Mouse (Mus musculus): ENCODE results near the gene Tbc1d7. TPM values are rescaled to one million over a fixed set of nuclear protein-coding genes. Genes with fewer than 3 reads are reported as not detected.

Gene Tbc1d7
- total and polyA plus RNA-seq, 2 experiments from 2014 or later, result 40.0 to 84.8 TPM

DNA sequence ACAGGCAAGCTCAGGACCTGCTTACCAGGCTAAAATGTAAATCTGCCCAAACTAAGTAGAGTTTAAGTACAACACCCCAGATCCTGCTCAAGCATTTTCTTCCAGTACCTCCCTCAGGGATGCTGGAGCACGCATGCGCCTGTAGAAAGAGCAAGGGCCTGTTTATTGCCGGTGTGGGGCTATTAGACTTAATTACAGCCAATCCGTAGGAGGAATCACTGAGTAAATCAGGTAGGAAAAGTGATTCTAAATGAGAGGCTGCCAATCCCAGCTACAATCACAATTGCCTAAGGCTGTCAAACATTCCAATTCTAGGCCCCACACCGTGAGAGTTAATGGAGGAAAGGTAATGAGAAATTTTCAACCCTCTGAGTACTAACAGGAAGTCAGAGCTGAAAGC, 13.0 kb downstream of the Tbc1d7 start:
- Histone ChIP-seq H3K27me3 (ENCODE audit: insufficient read depth, low read length) (no peaks in the 10 kb centered on the region), H3K4me3 (ENCODE audit: low read depth, low read length) (no peak overlapping the region), H3K27ac (ENCODE audit: low read depth, low read length) (no peak overlapping the region), H3K4me1 (ENCODE audit: insufficient read depth) (no peaks in the 10 kb centered on the region), H3K9ac (no peak overlapping the region), H3K36me3 (ENCODE audit: insufficient read depth) (peaks cover 31% of the 10 kb centered on the region), H3K9me3 (ENCODE audit: low read length) (no peaks in the 10 kb centered on the region), H3K4me2 (ENCODE audit: low read depth) (no peak overlapping the region)
- peak; percentile 29; the same call in 1 of the 2 replicates for ATAC-seq
- DNase-seq, result no peak
- no peak for TF ChIP-seq CTCF (IDR thresholded peaks at IDR 0.05; ENCODE audit: low read depth)
- 53% methylated on average over 5 of the region's 5 CpGs for WGBS

DNA sequence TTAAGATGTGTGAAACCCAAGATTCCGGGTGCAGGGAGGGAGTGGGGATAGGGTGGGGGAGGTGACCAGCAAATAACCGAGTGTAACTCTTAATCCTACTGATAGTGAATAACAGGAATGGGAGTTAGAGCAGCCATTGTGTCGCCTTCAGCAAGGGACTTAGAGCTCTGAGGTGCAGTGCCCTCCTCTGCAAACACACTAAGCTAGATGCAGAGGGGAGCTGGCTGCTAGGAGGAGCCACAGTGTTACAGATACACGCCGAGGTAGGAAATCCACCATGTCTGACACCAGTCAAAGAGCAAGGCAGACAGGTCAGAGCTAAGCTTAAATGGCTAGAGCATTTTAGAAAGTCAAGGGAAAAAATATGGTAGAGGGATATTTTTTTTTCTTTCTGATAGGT, 13.9 kb downstream of the Tbc1d7 start:
- no peak for TF ChIP-seq CTCF (IDR thresholded peaks at IDR 0.05; ENCODE audit: low read depth)
- Histone ChIP-seq H3K9me3 (ENCODE audit: low read length) (no peaks in the 10 kb centered on the region), H3K36me3 (ENCODE audit: insufficient read depth) (peaks cover 37% of the 10 kb centered on the region), H3K4me3 (ENCODE audit: low read depth, low read length) (no peak overlapping the region), H3K27ac (ENCODE audit: low read depth, low read length) (no peak overlapping the region), H3K4me1 (ENCODE audit: insufficient read depth) (no peaks in the 10 kb centered on the region), H3K4me2 (ENCODE audit: low read depth) (no peak overlapping the region), H3K27me3 (ENCODE audit: insufficient read depth, low read length) (no peaks in the 10 kb centered on the region), H3K9ac (no peak overlapping the region)
- DNase-seq (no peak), ATAC-seq (no peak)
- 40% methylated on average over 5 of the region's 5 CpGs for WGBS

DNA sequence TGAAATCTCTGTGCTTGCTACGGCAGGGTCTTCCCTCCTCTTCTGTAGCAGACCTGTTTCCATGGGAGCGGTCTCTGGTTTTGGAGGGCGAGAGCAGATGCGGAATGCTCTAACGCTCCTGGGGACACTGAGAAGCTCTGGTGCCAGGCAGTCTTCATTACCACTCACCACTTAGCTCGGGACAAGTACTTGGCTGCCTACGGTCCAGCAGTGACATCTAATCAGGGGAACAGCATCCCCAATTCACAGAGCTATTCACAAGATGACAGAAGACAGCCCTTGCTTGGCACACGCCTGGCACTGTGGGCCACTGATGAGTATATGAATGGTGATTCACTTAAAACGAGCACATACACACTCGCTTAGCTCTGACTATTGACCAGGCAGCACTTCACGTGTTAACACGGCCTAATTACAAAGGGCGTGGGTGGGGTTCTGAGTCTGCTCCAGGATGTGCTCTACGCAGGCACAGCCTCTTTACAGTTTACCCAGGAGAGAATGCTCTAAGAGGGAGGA, 19.2 kb downstream of the Tbc1d7 start:
- H3K4me3 ChIP-seq (ENCODE audit: low read depth, low read length), result no peak overlapping the region
- H3K9ac ChIP-seq, result no peak overlapping the region
- no peak for TF ChIP-seq CTCF (IDR thresholded peaks at IDR 0.05; ENCODE audit: low read depth)
- H3K4me1 ChIP-seq (ENCODE audit: insufficient read depth), result no peaks in the 10 kb centered on the region
- H3K4me2 ChIP-seq (ENCODE audit: low read depth), result no peak overlapping the region
- DNase-seq (no peak), ATAC-seq (no peak)
- no peaks in the 10 kb centered on the region for H3K27me3 ChIP-seq (ENCODE audit: insufficient read depth, low read length)
- no peaks in the 10 kb centered on the region for H3K9me3 ChIP-seq (ENCODE audit: low read length)
- 81% methylated on average over 14 of the region's 14 CpGs for WGBS
- H3K27ac ChIP-seq (ENCODE audit: low read depth, low read length), result no peak overlapping the region
- peaks cover 45% of the 10 kb centered on the region for H3K36me3 ChIP-seq (ENCODE audit: insufficient read depth)

- no peak overlapping the region for H3K4me2 ChIP-seq (ENCODE audit: low read depth)
- no peaks in the 10 kb centered on the region for H3K9me3 ChIP-seq (ENCODE audit: low read length)
- H3K4me3 ChIP-seq (ENCODE audit: low read depth, low read length), result no peak overlapping the region
- ATAC-seq (no peak), DNase-seq (no peak)
- no peak overlapping the region for H3K27ac ChIP-seq (ENCODE audit: low read depth, low read length)
- H3K4me1 ChIP-seq (ENCODE audit: insufficient read depth), result no peaks in the 10 kb centered on the region
- no peaks in the 10 kb centered on the region for H3K27me3 ChIP-seq (ENCODE audit: insufficient read depth, low read length)
- no peak overlapping the region for H3K9ac ChIP-seq
- WGBS, result 91% methylated on average over 3 of the region's 3 CpGs
- H3K36me3 ChIP-seq (ENCODE audit: insufficient read depth), result peaks cover 33% of the 10 kb centered on the region
- TF ChIP-seq CTCF (IDR thresholded peaks at IDR 0.05; ENCODE audit: low read depth), result no peak
Measured at GRCm38 (mm10) chr13:43149661-43150060, 21.6 kb downstream of the Tbc1d7 start.

DNA sequence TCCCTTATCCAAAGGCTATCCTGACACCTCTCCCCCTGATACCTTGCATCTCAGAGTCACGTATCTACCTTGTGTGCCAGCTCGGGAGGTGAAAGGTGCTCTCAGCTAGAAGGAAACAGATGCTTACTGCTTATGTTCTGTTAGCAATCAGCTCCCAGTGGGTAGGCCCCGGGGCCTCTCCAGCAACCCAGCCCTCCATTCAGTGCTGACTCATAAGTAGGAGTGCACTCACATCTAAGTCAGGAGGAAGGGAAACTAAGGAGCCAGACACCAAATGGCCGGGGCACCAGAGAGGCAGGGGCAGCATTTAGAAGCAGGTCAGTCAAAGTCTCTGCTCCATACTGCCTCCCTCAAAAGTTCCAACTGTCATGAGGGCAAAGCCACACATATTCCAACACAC, 22.6 kb downstream of the Tbc1d7 start:
- ATAC-seq, result no peak

GRCm38 (mm10) chr13:43146515-43147258, 24.6 kb downstream of the Tbc1d7 start:
- no peak for ATAC-seq
- peaks cover 14% of the 10 kb centered on the region; the same call in 1 of the 2 replicates for H3K36me3 ChIP-seq (ENCODE audit: insufficient read depth)
- H3K4me1 ChIP-seq (ENCODE audit: insufficient read depth), result no peaks in the 10 kb centered on the region
- H3K27ac ChIP-seq (ENCODE audit: low read depth, low read length), result no peak overlapping the region
- H3K27me3 ChIP-seq (ENCODE audit: insufficient read depth, low read length), result no peaks in the 10 kb centered on the region
- H3K4me2 ChIP-seq (ENCODE audit: low read depth), result no peak overlapping the region
- 84% methylated on average over 8 of the region's 8 CpGs for WGBS
- H3K4me3 ChIP-seq (ENCODE audit: low read depth, low read length), result no peak overlapping the region
- DNase-seq, result no peak
- H3K9ac ChIP-seq, result no peak overlapping the region
- TF ChIP-seq CTCF (IDR thresholded peaks at IDR 0.05; ENCODE audit: low read depth), result no peak
- no peaks in the 10 kb centered on the region for H3K9me3 ChIP-seq (ENCODE audit: low read length)

More for the DNA sequence above, 22.6 kb downstream of the Tbc1d7 start:
- no peak overlapping the region for H3K27ac ChIP-seq (ENCODE audit: low read depth, low read length)
- no peak overlapping the region for H3K4me3 ChIP-seq (ENCODE audit: low read depth, low read length)
- no peaks in the 10 kb centered on the region for H3K9me3 ChIP-seq (ENCODE audit: low read length)
- no peak for DNase-seq
- H3K36me3 ChIP-seq (ENCODE audit: insufficient read depth), result peaks cover 27% of the 10 kb centered on the region
- no peak overlapping the region for H3K4me2 ChIP-seq (ENCODE audit: low read depth)
- H3K27me3 ChIP-seq (ENCODE audit: insufficient read depth, low read length), result no peaks in the 10 kb centered on the region
- no peak for TF ChIP-seq CTCF (IDR thresholded peaks at IDR 0.05; ENCODE audit: low read depth)
- H3K4me1 ChIP-seq (ENCODE audit: insufficient read depth), result no peaks in the 10 kb centered on the region
- 82% methylated on average over 4 of the region's 4 CpGs for WGBS
- no peak overlapping the region for H3K9ac ChIP-seq

GRCm38 (mm10) chr13:43144720-43145418, 26.4 kb downstream of the Tbc1d7 start:
- Histone ChIP-seq H3K27ac (ENCODE audit: low read depth, low read length) (no peak overlapping the region), H3K9ac (no peak overlapping the region), H3K9me3 (ENCODE audit: low read length) (no peaks in the 10 kb centered on the region), H3K4me2 (ENCODE audit: low read depth) (no peak overlapping the region), H3K4me3 (ENCODE audit: low read depth, low read length) (no peak overlapping the region), H3K4me1 (ENCODE audit: insufficient read depth) (no peaks in the 10 kb centered on the region), H3K36me3 (ENCODE audit: insufficient read depth) (peaks cover 2% of the 10 kb centered on the region; the same call in 1 of the 2 replicates), H3K27me3 (ENCODE audit: insufficient read depth, low read length) (no peaks in the 10 kb centered on the region)
- ATAC-seq, result no peak
- TF ChIP-seq CTCF (IDR thresholded peaks at IDR 0.05; ENCODE audit: low read depth), result no peak
- DNase-seq, result no peak
- 79% methylated on average over 7 of the region's 7 CpGs for WGBS
